Mouse (Mus musculus): ENCODE measurements around the gene Kpna7. TPM values are rescaled to one million over a fixed set of nuclear protein-coding genes. Genes with fewer than 3 reads are reported as not detected.
"Not testable (repeated sequence)": the region's sequence is repeated elsewhere in the genome, so short reads cannot be mapped to it uniquely, and the experiment has no call there.

The Kpna7 gene
- total RNA-seq, 1 experiment from 2014 or later: not detected

DNA sequence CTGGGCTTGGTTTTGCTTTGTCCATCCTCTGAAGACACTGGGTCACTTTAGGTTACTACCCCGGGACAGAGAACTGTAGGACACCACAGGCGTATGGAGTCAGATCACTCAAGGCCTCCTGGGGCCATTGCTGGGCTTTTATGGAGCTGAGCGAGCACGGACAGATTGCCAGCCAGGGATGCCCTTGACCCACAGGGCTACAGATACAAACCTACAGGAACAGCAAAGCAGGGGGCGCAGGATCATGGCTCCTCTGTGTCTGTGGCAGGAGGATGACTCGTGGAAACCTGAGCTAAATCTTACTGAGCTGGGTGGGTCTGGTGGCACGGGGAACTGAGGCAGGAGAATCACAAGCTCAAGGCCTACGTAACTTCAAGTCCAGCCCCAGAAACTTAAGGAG, 28.7 kb upstream of the Kpna7 start:
- no peak for ATAC-seq (replicated peaks in 1 of 2; ENCODE audit: insufficient read depth in 1 of 2, low FRiP score in 2 of 2, low TSS enrichment in 1 of 2, low read depth in 1 of 2, poor library complexity in 2 of 2, severe bottlenecking in 2 of 2)

DNA sequence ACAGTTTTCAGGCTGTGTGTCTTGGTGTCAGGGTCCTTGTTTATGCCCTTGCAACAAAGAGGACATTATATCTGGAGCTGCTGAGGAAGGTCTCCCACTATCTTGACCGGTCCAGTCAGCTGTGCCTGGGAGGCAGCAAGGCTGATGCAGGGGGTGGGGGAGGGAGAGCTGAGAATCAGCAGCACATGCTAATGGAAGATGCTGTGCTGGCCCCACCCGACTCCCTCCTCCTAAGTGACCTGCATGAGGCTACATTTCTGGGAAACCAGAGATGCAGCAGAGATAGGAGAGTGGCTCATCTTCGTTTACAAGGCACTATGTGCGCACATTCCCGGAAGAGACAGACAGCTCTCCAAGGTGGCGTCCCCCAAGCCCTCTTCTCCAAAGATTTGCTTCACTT, 26.6 kb upstream of the Kpna7 start:
- ATAC-seq (replicated peaks in 1 of 2; ENCODE audit: insufficient read depth in 1 of 2, low FRiP score in 2 of 2, low TSS enrichment in 1 of 2, low read depth in 1 of 2, poor library complexity in 2 of 2, severe bottlenecking in 2 of 2): no peak

DNA sequence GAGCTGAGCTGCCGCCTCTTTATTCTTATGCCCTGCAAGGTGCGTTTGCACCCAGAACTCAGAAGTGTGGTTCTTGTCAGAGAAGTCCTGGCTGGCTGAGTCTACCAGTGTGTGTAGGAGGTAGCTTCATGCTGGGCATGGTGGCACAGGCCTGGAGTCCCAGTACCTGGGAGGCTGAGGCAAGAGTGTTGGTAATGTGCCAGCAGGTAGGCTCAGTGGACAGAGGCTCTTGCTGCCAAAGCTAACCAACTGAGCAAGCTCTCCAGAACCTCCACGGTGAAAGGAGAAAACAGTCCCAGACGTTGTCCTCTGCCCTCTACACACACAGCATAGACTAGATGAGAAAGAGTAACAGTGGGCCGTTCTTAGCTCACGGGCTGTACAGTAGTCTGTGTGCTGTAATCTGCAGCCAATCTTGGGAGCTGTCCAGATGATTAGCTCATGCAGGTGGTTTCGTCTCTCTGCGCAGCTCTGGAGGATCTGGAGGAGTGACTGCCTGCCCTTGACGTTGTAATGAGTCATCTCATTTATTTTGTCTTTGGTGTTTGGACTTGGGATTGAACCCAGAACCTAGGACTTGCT, 22.0 kb upstream of the Kpna7 start:
- no peak for ATAC-seq (replicated peaks in 1 of 2; ENCODE audit: insufficient read depth in 1 of 2, low FRiP score in 2 of 2, low TSS enrichment in 1 of 2, low read depth in 1 of 2, poor library complexity in 2 of 2, severe bottlenecking in 2 of 2)

DNA sequence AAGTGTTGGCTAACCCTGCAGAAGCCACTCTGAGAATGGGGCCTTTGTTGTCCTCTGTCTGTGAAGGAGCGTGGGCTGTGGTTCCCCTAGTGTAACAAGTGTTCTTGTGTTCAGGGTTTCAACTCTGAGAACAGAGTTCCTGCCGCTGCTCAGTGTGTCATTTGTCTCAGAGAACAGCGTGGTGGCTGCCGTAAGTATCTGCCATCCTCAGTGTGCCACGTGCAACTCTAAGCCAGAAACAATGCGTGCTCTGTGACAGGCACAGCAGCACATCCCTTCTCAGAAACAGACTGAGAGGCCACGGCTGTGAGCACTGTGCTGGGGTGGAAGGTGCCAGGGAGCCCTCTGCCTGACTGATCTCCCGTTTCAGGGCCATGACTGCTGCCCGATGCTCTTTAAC, 20.5 kb upstream of the Kpna7 start:
- ATAC-seq (replicated peaks in 1 of 2; ENCODE audit: insufficient read depth in 1 of 2, low FRiP score in 2 of 2, low TSS enrichment in 1 of 2, low read depth in 1 of 2, poor library complexity in 2 of 2, severe bottlenecking in 2 of 2): no peak

DNA sequence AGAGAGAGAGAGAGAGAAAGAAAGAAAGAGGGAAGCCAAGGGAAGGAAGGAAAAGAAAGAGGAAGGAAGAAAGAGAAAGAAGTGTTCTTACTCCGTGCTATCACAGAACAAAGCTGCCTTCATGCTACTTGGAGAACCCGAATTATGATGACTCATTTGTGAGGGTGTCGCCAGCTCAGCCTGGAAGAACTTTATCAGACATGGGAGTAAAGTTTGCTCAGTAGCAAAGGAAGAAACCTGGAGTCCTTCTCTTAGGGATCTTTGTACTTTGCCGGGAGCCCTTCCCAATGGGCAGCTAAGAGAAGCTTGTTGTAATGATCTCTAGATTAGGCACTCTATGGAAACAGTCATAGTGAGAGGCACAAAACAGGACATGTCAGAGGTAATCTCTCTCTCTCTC, 18.9 kb upstream of the Kpna7 start:
- ATAC-seq (replicated peaks in 1 of 2; ENCODE audit: insufficient read depth in 1 of 2, low FRiP score in 2 of 2, low TSS enrichment in 1 of 2, low read depth in 1 of 2, poor library complexity in 2 of 2, severe bottlenecking in 2 of 2): no peak

DNA sequence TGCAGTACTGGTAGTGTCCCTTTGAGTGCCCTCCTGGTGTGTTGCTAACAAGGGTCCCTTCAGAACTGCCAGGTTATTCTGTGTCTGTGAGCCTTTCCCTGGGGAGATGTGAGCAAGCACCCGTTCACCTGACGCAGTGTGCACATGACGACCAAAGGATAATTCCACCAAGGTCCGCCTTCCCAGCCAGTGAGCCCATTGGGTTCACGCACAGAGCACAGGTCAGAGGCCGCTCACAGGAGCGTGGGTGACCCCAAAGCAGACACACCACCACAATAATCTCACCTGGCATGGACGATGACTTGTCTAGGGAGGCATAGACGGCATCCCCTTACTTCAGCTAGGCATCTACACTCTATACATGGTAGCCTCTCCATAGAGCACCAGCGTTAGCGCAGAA, 17.6 kb upstream of the Kpna7 start:
- not testable (repeated sequence) for ATAC-seq (replicated peaks in 1 of 2; ENCODE audit: insufficient read depth in 1 of 2, low FRiP score in 2 of 2, low TSS enrichment in 1 of 2, low read depth in 1 of 2, poor library complexity in 2 of 2, severe bottlenecking in 2 of 2)

DNA sequence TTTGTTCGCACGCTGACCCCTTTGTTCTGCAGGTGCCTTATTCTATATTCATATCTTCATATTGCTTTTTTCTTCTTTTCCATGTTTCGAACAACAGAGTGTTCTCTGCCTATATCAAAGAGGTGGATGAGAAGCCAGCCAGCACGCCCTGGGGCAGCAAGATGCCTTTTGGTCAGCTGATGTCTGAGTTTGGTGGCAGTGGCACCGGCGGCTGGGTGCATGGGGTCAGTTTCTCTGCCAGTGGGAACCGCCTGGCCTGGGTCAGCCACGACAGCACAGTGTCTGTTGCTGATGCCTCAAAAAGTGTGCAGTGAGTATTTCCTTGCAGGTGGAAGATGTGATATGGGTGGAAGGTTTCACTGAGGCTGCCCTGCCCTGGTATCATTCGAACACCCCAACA, 17.1 kb upstream of the Kpna7 start:
- ATAC-seq (replicated peaks in 1 of 2; ENCODE audit: insufficient read depth in 1 of 2, low FRiP score in 2 of 2, low TSS enrichment in 1 of 2, low read depth in 1 of 2, poor library complexity in 2 of 2, severe bottlenecking in 2 of 2): no peak

DNA sequence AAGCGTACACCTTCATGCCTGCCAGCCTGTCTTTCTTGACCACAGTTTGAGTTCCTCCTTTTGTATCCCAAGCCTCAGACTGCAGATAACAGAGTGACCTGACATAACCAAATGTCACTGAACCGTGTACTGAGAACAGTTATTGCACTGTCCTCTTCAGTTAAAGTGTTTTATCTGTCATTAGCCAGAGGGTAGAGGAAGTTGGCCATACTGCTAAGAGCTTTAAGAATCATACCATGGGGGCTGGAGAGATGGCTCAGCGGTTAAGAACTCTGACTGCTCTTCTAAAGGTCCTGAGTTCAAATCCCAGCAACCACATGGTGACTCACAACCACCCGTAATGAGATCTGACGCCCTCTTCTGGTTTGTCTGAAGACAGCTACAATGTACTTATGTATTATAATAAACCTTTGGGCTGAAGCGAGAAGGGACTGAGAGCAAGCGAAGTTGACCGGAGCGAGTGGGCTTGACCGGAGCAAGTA, 14.6 kb upstream of the Kpna7 start:
- peak; percentile 43 to 64 for ATAC-seq (replicated peaks in 1 of 2; ENCODE audit: insufficient read depth in 1 of 2, low FRiP score in 2 of 2, low TSS enrichment in 1 of 2, low read depth in 1 of 2, poor library complexity in 2 of 2, severe bottlenecking in 2 of 2)

DNA sequence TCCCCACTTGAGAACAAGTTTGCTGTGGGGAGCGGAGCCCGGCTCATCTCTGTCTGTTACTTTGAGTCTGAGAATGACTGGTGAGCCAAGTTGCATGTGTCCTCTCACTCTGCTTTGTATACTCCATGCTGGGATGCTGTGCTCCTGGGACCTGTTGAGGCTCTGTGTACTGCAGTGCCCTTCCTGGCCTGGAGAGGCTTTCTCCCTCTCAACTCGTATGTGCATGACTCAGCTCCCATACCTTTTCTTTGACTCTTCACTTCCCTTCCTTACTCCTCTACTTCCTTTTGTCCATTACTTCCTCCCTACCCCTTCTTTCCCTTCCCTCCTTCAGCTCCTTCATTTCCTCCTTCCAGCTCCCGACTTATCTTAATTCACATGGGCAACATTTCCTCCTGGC, 12.4 kb upstream of the Kpna7 start:
- no peak for ATAC-seq (replicated peaks in 1 of 2; ENCODE audit: insufficient read depth in 1 of 2, low FRiP score in 2 of 2, low TSS enrichment in 1 of 2, low read depth in 1 of 2, poor library complexity in 2 of 2, severe bottlenecking in 2 of 2)

DNA sequence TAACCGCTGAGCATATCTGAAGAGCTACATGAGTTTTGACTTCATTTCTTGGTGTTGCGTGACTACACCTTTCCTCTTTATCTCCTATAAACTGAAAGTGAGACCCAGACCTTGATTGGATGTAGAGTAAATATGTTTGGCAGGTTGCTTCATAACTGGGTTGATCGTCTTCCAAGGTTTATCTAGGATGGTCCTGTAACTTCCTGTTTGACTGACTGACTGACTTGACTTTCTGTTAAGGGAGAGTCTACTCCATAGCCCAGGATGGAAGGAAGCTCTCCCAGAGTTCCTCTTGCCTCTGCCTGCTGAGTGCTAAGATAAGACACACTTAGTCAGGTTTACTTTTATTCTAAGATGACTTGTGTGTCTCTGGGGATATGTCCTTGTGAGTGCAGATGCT, 6.0 kb upstream of the Kpna7 start:
- no peak for ATAC-seq (replicated peaks in 1 of 2; ENCODE audit: insufficient read depth in 1 of 2, low FRiP score in 2 of 2, low TSS enrichment in 1 of 2, low read depth in 1 of 2, poor library complexity in 2 of 2, severe bottlenecking in 2 of 2)

DNA sequence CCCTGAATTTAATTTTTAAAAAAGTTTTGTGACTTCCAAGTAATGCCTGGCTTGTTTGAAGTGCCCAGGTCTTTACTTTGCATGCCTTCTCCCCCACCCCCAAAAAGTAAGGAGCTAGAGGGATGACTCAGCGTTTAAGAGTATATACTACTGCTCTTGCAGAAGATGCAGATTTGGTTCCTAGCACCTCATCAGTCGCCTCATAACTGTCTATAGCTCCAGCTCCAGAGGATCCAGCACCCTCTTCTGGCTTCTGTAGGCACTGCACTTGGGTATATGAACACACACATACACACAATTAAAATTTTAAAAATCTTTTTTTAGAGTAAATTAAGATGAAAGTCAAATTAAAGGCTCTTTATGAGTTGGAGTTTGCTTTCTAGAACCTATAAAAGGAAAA, 4.4 kb upstream of the Kpna7 start:
- no peak for ATAC-seq (replicated peaks in 1 of 2; ENCODE audit: insufficient read depth in 1 of 2, low FRiP score in 2 of 2, low TSS enrichment in 1 of 2, low read depth in 1 of 2, poor library complexity in 2 of 2, severe bottlenecking in 2 of 2)

DNA sequence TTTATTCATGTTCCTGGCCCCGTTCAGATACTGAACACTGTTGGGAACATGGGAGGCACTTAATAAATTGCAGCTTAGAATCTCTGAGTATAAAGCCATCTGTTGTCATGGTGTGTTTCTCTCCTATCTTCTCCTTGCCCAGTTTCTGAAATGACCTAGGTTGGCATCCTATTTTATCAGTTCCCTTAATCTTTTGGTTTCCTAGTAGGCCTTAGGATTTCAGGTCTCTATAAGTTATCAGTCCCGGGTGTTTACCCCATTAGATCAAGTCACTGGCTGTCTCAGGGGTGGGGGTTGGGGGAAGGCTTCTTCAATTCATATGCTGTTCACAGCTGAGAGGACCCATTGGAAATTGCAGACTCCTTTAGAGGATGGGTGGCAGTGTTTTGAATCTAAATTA, 992 bp upstream of the Kpna7 start:
- ATAC-seq (replicated peaks in 1 of 2; ENCODE audit: insufficient read depth in 1 of 2, low FRiP score in 2 of 2, low TSS enrichment in 1 of 2, low read depth in 1 of 2, poor library complexity in 2 of 2, severe bottlenecking in 2 of 2): no peak

DNA sequence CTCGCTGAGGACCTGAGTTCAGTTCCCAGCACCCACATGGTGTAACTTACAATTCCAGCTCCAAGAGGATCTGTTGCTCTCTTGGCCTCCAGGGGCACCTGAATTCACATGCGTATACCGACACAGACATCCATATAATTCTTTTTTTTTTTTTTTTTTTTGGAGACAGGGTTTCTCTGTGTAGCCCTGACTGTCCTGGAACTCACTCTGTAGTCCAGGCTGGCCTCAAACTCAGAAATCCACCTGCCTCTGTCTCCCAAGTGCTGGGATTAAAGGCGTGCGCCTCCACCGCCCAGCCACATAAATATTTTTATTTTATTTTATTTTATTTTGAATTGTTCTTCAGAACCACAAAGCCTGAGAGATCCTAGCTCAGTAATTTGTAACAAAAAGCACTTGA, 629 bp downstream of the Kpna7 start:
- not testable (repeated sequence) for ATAC-seq (replicated peaks in 1 of 2; ENCODE audit: insufficient read depth in 1 of 2, low FRiP score in 2 of 2, low TSS enrichment in 1 of 2, low read depth in 1 of 2, poor library complexity in 2 of 2, severe bottlenecking in 2 of 2)

DNA sequence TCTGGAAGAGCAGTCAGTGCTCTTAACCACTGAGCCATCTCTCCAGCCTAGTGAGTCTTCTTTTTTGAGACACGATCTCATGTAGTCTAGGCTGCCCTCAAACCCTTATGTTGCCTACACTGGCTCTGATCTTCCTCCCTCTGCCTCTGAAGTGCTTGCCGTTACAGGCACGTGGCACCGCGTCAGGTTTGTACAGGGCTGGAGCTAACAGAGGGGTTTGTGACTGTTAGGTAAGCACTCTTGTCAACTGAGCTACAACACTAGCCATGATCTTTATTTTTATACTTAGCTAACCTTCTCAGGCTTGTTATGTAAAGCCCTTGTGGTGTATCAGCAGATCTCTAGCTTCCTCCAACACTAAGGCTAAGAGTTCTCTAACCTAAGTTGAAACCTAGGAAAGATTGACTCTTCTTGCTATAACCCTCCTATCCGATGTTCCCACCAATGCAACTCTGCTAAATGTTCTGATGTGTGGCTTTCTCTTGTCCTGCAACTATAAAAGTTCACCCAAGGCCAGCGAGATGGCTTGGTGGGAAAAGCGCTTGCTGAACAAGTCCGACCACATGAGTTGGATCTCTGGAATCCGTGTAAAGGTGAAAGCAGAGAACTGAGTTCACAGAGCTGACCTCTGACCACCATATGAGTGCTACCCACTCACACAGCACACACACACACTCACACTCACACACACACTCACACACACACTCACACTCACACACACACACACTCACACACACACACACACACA, 1.8 kb downstream of the Kpna7 start:
- no peak for ATAC-seq (replicated peaks in 1 of 2; ENCODE audit: insufficient read depth in 1 of 2, low FRiP score in 2 of 2, low TSS enrichment in 1 of 2, low read depth in 1 of 2, poor library complexity in 2 of 2, severe bottlenecking in 2 of 2)

DNA sequence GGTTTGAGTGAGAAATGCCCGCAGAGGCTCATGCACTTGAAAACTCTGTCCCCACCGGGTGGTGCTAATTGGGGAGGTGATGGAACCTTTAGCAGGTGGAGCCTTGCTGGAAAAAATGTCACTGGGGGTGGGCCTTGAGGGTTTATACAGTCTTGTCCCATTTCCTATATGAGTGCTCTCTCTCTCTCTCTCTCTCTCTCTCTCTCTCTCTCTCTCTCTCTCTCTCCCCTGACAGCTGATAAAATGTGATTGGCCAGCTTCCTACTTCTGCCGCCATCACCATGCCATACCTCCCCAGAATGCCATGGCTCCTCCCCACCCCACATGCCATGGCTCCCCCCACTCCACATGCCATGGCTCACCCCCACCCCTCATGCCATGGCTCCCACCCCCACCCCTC, 8.7 kb downstream of the Kpna7 start:
- ATAC-seq (replicated peaks in 1 of 2; ENCODE audit: insufficient read depth in 1 of 2, low FRiP score in 2 of 2, low TSS enrichment in 1 of 2, low read depth in 1 of 2, poor library complexity in 2 of 2, severe bottlenecking in 2 of 2): no peak

DNA sequence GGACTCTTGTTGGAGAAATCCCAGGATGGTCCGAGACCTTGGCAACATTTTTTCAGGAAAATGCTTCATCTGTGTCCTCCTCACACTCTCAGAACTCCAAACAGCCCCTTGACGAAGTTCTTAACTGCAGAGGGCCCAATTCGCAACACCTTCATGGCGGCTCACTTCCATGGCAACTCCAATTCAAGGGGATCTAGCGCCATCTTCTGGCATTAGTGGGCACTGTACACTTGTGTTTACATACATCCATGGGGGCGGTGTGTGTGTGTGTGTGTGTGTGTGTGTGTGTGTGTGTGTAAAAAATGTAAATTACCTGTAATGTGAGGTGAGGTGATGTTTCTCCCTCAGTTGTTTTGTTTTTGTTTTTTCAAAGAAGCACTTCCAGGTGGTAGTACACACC, 12.5 kb downstream of the Kpna7 start:
- ATAC-seq (replicated peaks in 1 of 2; ENCODE audit: insufficient read depth in 1 of 2, low FRiP score in 2 of 2, low TSS enrichment in 1 of 2, low read depth in 1 of 2, poor library complexity in 2 of 2, severe bottlenecking in 2 of 2): no peak

DNA sequence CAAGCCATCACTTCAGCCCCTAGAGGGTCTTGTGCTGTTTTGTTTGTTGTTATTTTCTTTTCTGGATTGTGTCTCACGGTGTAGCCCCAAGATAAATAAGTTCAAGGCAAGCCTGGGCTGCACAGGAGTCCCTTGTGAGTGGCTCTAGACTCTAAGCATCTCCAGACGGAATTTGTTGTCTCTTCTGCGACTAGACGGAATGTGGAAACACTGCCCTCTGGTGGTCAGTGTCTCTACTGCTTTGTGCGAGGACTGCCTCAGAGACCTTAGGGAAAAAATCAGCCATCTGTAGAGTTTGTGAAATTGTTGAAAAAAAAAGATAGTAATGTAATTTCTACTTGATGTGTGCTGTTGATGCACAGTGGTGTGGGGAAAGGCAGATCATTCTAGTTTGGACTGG, 14.1 kb downstream of the Kpna7 start:
- peak; percentile 58 to 75; a peak in 2 of 4 replicates for ATAC-seq (replicated peaks in 1 of 2; ENCODE audit: insufficient read depth in 1 of 2, low FRiP score in 2 of 2, low TSS enrichment in 1 of 2, low read depth in 1 of 2, poor library complexity in 2 of 2, severe bottlenecking in 2 of 2)

DNA sequence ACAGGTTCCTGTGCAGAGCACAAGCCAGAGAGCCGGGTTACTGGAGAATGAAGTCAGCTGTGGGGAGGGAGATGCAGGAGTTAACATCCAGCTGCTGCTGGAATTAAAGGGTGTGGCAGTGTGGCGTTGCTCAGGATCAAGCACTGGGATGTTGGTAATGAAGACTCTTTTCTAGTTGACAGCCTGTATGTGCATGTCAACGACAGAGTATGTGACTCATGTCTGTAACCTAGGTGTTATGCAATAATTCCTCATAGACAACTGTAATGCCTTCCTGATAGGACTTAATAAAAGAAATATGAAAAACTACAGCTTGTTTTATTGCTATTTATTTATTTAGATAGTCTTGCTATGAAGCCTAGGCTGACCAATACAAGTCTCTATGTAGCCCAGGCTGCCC, 15.0 kb downstream of the Kpna7 start:
- no peak for ATAC-seq (replicated peaks in 1 of 2; ENCODE audit: insufficient read depth in 1 of 2, low FRiP score in 2 of 2, low TSS enrichment in 1 of 2, low read depth in 1 of 2, poor library complexity in 2 of 2, severe bottlenecking in 2 of 2)

DNA sequence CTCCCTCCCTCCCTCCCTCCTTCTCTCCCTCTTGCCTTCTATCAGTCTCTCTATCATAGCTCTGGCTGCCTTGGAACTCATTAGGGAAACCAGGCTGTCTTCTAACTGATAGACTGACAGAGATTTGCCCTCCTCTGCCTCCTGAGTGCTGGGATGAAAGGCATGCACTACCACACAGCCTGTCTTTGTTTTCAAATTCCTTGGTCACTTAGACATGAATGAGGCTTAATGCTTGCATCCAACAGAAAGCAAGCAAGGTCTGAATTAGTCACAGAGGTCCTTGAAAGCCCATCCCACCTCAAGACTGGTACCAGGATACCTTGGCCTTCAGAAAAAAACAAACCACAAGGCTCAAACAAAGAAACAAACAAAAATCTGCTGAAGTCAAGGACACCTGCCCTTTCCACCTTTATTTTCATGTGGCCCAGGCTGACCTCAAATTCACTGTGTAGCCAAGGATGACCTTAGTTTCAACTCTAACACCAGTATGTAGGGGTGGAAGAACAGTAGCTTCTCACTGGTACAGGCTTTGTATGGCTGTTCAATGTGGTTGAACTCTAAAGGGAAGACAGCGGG, 19.0 kb downstream of the Kpna7 start:
- no peak for ATAC-seq (replicated peaks in 1 of 2; ENCODE audit: insufficient read depth in 1 of 2, low FRiP score in 2 of 2, low TSS enrichment in 1 of 2, low read depth in 1 of 2, poor library complexity in 2 of 2, severe bottlenecking in 2 of 2)
